Mouse (Mus musculus) mesoderm, embryonic 11.5 days (tissue): ENCODE data around the gene Fgfr2.

Source experiments
- DNase-seq: peaks from one replicate; pipeline ENCODE4 v3.0.0-alpha.2; 2012; ENCODE audit warnings: low read depth, low spot score

Fgfr2 gene

DNA sequence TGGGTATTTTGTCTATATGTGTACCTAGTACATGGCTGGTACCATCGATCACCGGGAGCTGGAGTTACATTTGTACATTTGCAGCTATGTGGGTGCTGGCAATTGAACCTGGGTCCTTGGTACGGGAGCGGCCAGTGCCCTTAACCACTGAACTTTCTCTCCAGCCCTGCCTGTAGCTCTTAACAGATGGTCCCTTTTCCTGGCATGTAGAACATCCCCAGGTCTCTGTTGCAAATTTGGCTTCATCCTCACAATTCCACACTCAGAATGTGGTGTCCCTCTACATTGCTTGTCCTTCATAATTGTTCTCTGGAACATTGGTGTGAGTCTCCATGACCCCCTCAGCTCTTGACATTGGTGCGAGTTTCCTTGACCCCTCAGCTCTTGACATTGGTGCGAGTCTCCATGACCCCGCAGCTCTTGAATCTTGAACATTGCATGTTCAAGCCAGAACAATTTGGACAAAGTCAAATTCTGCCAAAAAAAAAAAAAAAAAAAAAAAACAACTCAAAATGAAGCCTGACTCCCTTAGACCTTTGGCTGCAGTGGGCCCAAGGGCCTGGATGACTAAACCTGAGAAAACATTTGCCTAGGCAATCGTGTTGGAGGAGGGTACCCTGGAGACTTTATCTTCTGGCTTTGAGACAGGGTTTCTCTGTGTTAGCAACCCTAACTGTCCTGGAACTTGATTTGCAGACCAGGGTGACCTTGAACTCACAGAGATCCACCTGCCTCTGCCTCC is 816.3 kb downstream of the Fgfr2 start:
- DNase-seq, result no peak

DNA sequence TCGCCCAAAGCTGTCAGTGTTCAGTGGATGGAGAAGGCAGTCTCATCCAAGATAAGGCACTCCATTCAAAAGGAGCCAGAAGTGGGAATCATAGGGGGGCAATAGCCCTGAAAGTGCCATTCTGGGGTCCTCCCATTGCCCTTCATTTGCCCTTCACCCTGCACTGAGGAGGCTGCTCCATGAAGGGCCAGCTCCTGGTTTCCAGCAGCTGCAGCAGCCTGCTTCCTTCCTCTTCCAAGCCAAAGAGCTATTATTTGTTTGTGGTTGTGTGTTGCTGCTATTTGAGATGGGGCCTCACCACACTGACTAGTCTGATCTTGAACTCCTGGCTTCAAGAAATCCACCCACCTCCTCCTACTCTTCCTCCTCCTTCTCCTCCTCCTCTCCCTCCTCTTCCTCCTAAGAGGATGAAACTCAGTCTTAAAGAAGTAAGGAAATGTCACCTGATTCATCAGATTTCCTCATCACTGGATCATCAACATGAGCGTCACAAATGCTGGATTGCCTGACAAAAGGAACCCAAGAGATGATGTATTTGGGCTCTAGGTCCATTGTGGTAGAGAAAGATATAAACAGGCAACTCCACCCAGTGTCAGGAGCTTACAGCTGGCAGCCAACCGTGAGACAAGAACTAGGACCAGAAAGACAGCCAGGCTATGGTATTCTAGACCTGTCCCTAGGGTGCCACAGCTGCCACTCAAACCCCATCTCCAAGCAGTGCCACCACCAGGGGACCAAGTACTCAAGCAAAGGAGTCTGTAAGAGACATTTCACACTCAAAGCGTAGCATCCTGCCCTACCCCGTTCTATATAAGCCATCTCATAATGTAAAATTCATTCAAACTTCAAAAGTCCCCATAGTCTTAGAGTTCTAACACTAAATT is 817.4 kb downstream of the Fgfr2 start:
- no peak for DNase-seq

DNA sequence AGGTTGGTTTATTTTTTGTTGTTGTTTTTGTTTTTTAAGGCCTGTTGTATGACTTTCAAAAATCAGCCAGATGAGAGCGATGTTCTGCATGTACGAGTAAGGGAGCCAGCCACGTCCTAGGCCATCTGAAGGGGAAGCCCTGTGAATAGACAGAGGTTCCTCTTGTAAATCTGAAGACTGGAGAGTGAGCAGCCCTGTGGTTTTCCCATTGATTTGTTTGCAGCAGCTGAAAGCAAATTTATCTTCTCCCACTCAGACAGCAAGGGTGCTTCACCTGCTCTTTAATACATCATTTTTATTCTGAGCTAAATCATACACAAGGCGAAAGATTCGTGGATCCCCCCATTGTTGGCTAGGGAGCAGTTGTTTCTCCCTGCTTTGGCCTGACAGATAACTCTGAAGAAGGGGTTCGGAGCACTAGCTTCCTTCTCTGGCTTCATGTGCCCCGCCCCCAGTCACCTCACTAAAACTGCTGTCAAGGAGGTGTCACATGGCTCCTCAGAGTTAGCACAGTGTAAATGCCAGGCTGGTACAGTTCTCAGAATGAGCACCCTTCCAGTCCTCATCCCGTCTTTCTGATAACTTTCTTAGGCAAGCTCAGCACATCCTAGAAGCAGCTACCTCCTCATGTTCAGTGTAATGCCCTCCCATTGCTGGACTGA is 818.6 kb downstream of the Fgfr2 start:
- DNase-seq, result no peak

DNA sequence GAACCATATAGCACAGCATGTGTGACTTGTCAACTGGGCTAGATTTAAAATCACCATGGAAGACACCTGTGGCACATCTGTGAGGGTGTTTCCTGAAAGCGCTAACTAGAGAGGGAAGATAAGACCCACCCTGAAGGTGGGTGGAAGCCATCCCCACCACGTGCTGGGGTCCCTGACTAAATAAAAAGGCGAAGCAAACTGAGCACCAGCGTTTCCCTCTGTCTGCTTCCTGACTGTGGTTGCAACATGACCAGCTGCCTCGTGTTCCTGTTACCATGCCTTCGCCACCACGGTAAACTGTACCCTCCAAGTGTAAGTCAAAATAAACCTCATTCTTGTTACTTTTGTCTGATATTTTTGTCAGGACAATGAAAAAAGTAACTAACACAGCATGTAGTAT is 819.2 kb downstream of the Fgfr2 start:
- no peak for DNase-seq

DNA sequence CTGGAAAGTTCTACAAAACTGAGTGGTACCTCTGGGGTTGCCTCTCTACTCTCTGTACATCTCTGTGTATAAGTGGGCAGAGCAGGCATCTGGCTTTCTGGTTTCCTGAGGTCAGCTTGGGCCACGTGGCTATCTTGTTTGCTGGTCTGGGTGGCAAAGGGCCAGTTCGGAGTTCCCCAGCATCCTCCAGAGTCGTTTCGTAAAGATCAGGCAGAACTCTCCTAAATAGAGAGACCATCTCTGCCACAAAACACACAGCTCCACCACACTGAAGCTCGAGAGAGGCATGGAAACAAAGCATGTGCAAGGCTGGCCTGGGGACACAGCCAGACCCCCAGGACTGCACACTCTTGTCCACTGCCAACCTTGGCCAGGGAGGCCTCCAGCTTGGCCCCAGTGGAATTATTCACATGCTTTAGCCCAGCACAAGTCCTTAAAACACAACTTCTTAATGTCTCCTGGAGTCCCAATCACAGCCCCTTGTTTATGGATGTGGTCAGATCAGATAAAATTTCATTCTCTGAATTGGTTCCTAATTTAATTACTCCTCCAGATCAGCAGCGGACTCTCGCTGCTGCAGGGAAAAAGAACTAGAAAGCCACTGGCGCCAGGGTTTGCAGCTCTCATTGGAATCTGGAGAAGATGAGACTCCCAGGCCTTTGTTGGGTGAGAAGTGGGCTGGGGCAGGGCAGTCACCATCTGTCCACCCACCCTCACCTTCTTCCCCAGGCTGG is 820.5 kb downstream of the Fgfr2 start:
- DNase-seq, result no peak

DNA sequence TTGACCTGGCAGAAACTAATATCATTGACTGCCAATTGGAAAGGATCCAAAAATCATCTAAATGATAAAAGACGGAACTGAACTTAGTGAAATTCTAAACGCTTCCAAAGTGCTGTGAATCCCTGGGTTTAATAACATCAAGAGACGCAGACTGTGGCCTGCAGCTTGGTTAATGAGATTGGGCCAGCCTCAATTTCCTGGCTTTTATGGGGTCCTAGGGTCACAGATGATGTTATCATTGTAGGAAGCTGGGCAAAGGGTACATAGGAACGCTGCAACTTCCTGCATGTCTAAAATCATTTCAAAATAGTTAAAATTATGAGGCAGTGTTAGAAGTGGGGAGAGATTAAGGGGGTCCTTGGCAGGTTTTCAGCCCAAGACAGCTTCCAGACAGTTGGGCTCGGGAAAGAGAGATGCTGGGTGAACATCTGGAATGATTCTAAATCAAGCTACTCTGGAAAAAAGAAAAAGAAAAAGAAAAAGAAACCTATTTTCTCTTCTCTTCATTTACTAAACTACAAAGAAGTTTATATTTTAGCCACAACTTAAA is 823.4 kb downstream of the Fgfr2 start:
- DNase-seq, result no peak

DNA sequence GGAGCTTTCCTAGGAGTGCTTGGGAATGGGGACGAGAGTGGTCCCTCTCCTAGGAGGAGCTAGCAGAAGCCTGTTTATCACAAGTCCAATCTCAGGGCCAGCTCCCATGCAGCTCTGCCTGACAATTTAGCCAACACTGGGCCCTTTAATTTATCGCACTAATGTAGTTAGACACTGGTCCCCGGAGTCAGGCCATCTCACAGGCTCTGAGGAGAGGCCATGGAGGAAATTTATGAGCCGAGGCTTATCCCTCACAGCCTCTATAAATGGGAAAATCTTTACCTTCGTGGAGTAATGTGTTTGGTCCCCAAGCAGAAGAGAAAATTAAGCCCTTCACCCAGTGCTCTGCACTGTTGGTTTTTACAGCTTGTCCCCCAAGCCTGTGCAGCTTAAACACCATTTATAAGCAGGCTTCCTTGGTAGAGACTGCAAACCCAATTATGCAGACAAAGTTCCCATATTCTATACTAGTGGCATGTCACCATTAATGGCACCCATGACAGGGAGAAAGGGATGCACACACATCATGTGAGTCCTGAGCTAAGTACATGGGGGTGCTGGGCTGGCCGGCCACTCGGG is 824.6 kb downstream of the Fgfr2 start:
- no peak for DNase-seq

DNA sequence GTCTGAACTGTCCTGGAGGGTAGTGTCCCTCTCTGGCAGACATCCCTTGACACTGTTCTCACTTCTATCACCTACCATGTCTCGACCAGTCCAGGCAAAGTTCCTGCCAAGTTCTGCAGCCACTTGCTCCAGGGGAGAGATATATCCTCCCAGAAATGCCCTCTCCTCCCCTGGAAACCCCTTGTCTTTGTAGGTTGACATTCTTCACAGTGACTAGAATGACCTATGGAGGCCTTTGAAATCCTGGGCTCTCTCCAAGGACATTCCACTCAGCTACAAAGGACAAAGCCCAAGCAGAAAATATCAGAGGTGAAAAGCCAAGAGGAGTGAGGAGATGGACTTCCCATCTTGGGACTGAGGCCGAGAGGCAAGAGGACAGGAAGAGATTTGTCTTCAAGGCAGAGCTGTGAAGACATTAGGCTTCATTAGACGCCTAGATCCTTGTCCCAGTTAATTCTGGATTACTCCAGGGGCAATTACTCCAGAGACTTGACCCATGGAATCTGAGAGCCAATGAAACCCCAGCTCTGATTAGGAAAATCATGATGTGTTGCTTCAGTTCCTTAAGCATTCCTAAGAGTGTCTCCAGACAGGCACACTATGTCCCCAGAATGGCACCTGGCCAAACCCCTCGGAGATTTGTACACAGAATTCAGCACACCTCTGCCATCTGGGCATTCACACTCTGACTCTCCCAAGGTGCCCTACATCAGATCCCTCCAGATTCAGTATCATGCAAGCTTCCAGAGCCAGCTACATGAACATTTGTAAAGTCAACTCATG is 826.3 kb downstream of the Fgfr2 start:
- no peak for DNase-seq

DNA sequence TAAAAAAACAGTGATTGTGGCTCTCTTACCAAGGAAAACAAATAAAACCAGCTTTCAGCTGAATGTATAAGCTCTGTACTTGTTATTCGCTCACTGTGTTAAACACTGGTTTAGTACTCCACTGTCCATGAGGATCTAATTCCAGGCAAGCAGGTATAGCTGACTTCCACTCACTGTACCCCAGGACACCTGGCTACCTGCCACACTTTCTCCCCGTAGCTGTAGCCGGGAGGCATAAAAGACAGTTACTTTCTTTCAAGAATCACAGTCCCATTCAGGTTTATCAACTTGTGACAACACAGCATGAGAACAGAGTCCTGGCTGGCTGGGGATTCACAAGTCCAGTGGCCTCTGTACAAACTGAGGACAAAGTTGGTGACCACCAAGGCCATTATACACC is 827.0 kb downstream of the Fgfr2 start:
- DNase-seq, result no peak

DNA sequence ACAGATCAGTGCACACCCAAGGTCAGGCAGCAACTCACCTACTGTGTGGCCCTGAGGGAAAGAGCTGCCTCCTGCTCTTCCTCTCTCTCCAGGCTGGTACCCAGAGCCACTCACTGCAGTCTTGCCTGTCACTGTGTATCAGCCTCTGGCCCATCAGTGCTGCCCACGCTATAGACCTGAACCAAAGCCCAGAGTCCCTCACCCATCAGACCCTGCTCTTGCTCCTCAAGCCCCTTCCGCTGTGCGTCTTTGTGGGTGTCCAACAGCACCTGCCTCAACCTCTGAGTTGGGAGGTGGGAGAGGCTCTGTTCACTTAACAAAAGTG is 835.8 kb downstream of the Fgfr2 start:
- DNase-seq, result no peak

DNA sequence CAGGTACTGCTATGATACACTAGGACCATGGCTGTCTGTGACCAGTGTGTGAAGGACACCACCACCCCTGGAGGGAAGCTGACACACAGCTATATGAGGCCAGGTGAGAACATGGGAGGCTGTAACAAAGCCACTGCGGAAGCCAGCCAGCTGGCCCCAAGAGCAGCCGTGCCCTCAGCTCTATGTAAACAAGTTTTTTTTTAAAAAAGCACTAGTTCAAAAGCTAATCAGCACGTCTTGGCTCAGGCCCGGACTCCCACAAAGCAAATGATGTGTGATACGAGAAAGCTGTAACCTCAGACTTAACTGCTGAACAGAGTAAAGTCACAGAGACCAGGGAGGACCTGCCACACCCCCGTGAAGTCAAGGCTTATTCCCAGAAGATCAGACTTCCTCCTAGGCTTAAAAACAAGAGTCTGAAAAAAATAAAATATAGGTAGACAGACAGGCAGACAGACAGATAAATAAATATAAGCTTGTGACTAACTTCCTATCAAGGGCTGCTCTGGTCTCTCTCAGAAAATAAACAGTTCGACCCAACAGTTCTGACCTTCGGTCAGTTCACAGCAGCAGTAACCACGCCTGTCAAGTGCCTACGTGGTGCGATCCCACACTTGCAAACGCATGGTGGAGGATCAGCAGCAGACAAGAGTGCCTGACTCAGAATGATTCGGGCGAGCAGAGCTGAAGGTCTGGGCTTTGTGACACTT is 836.4 kb downstream of the Fgfr2 start:
- DNase-seq, result no peak

DNA sequence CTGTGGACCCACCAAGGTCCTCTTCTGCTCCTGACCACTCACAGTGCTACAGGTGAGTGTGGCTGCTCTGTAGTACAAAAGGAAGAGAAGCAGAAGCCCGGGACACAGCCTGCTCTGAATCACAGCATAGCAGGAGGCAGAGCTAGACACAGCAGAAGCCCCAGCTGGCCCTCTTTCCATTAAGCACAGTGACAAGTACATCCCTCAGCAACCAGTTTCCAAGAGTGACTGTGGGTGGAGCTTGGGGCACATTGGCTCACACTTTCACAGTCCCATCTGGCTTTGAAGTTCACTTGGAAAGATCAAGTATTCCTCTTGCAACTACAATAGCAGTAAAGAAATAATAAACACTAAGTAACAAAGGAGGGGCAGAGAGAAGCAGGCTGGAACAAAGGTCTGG is 838.4 kb downstream of the Fgfr2 start:
- peak; percentile 44 for DNase-seq

DNA sequence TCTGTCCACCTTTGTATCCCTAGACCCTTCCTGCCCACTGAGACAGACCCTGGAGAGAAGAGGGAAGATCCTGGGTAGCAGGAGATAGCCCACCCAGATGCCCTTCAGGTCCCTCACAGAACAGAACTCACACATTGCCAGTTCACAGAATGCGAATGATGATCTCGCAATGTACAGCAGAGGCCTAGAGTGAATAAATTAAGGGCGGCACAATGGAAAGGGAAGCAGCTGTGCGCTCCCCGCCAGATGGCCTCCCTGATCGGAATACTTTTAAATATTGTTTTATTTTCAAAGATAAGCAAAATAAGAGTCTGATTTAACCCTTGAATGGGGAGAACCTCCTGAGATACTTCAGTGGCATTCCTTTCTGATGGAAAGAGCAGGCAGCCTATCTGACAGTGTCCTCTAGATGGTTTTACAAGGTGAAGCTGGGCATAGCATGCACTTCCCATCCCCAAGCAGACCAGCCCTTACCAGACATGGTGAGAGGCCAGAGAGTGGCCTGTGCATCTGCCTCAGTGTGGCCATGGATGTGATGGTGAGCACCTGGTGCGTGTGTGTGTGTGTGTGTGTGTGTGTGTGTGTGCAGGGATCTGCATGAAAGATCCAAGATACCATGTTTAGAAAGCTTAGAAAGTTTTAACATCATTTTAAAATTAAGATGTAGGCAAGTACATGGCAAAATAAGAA is 839.0 kb downstream of the Fgfr2 start:
- DNase-seq, result no peak

DNA sequence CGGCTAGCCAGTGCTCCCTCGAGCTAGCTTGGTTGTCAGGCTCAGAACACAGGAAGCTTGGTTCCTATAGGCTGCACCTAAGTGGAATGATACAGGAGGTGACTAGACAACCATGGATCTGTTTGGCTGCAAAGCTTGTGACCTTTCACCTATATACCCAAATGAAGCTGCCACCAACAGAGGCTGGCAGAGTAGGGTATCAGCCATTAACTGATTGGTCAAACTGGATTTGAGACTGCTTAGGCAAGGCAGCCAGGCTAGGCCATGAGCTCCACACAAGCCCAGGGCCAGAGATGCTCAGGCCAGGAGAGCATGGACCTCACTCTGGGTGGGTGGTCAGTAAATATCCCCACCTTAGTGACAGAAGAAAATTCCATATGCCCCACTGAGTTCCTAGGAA is 840.6 kb downstream of the Fgfr2 start:
- DNase-seq, result no peak

DNA sequence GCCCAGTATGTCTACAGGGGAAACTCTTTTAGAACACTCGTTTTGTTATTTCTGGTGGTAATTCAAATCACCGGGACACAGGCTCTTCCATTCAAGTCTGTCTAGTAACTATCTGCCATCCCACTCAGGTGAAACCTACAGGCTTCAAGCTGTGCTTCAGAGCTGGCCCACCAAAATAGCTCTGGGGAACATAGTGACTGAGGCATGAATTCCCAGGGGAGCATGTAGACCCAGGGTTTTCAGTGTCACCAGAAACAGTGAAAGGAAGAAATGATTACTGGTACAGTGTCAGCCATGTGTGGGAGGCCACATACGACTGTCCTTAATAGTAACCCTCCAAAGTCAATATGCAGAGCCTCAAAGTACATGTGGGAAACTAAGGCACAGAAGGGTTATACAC is 841.0 kb downstream of the Fgfr2 start:
- DNase-seq, result no peak

DNA sequence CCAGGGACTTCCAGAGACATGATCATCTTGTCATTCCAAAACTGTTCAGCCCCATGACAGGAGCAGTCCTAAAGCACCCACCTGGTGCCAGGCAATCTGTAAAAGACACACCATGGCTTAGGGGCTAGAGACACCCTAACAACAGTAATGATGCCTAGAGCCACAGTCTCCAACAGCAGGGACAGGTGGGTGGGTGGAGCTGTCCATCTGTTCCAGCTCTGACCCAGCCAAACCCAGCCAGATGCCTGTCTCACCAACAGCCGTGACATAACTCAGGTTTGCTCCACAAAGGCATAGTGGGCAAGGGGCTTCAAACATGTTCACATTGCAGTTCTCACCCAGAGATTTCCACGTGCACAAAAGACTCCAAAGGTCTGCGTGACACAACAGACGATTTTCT is 841.4 kb downstream of the Fgfr2 start:
- no peak for DNase-seq

DNA sequence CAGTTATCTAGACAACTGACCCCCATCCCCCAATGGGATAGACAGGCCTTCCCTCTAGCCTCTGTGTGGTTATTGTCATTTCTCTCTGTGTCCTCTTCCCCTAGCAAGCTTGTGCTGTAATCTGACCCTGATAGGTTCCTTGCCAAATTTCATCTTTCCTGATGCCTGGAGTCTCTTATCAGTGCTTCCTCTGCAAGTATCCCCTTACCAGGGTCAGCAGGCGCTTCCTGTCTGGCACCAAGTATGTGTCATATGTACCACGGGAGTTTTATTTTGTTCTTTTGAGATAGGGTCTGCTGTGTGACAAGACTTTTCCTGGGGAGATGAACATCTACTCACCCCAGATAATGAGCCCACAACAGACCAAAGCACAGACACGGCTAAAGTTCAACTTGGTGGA is 844.5 kb downstream of the Fgfr2 start:
- DNase-seq, result no peak

DNA sequence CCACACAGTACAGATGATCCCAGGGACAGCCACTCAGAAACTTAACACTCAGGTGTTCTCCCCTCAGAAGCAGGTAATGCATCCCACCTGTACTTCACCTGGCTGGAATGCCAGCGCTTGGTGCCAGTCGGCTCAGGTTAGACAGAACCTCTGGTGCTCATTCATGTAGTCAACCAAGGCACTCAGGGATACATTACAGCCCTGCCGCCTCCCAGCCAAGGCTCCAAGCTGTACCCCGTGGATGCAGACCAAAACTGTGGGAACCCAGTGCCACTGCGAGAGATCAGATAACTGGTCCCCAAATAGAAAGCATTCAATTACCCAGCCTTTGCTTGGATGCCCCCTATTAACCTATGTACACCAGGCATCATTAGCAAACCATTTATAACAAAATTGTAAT is 846.9 kb downstream of the Fgfr2 start:
- no peak for DNase-seq

DNA sequence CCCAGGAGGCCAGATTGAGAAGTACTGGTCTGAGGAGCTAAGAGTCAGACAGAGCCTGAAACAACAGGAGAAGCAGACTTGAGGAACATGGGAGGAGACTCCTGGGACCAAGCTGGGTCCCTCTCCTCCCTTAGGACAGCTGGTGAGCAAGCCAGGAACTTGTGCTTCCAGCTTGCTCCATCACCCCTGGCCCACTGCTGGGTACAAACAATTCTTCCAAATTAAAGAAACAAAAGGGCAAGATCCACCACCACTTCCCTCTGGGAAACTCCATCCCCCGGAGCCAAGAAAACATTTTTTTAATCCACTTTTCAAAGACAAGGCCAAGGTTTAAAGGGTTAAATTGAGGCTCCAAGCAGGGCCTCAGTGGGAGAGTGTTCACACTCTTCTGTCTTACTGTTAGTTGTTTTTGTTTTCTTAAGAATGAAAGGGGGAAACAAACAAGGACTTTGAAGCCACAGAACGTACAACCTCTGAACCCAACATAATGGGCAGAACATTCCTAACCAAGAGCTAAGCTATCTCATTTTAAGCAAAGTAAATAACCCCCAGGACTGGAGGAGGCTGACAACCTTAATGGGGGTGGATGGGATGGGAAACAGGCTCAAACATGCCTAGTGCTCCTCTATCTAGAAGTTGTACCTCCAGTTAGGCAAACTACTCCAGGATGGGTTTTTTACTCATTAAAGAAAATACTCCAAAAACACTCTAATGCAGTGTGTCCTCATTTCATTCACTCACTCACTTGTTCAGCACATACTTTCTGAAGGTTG is 849.2 kb downstream of the Fgfr2 start:
- no peak for DNase-seq
